Mouse (Mus musculus): ENCODE measurements around the gene Lin54. TPM values are rescaled to one million over a fixed set of nuclear protein-coding genes. Genes with fewer than 3 reads are reported as not detected.
A peak's percentile ranks its signal among the peaks of the same experiment; 100 is the strongest.

Gene Lin54
- total RNA-seq, 2 experiments from 2014 or later: 15.1 to 18.8 TPM

- DNase-seq (ENCODE audit: low spot score in 2 of 2): no peak
Measured at GRCm38 (mm10) chr5:100424252-100424651, 76.2 kb downstream of the Lin54 start.

- no peak for DNase-seq (ENCODE audit: low spot score in 2 of 2)
Measured at GRCm38 (mm10) chr5:100423626-100424025, 76.8 kb downstream of the Lin54 start.

- DNase-seq (ENCODE audit: low spot score in 2 of 2): no peak
Measured at GRCm38 (mm10) chr5:100418861-100419260, 81.6 kb downstream of the Lin54 start.

- DNase-seq (ENCODE audit: low spot score in 2 of 2): no peak
Measured at GRCm38 (mm10) chr5:100418077-100418476, 82.4 kb downstream of the Lin54 start.

GRCm38 (mm10) chr5:100415761-100416590, 84.5 kb downstream of the Lin54 start, which contains the start of gene Sec31a:
TSS of gene Sec31a (minus strand) at chr5:100416234.
- peak; percentile 94 to 97 for DNase-seq (ENCODE audit: low spot score in 2 of 2)

- no peak for DNase-seq (ENCODE audit: low spot score in 2 of 2)
Measured at GRCm38 (mm10) chr5:100414474-100415196, 85.8 kb downstream of the Lin54 start.

GRCm38 (mm10) chr5:100412886-100413285, 87.6 kb downstream of the Lin54 start:
- DNase-seq (ENCODE audit: low spot score in 2 of 2): no peak

- no peak for DNase-seq (ENCODE audit: low spot score in 2 of 2)
Measured at GRCm38 (mm10) chr5:100410281-100410680, 90.2 kb downstream of the Lin54 start.

- no peak for DNase-seq (ENCODE audit: low spot score in 2 of 2)
Measured at GRCm38 (mm10) chr5:100408485-100408884, 92.0 kb downstream of the Lin54 start.

GRCm38 (mm10) chr5:100396753-100397152, 103.7 kb downstream of the Lin54 start:
- no peak for DNase-seq (ENCODE audit: low spot score in 2 of 2)

- no peak for DNase-seq (ENCODE audit: low spot score in 2 of 2)
Measured at GRCm38 (mm10) chr5:100393681-100394080, 106.8 kb downstream of the Lin54 start.

GRCm38 (mm10) chr5:100392436-100392955, 107.9 kb downstream of the Lin54 start:
- no peak for DNase-seq (ENCODE audit: low spot score in 2 of 2)

Small RNA genes lying within 50 kb of the gene (microRNA-seq; reads per million reads assigned to microRNA genes)
- 0 reads per million in 2 experiments for gene Gm23222

Other genes with a start within 250 kb of the Lin54 start
- 100 to 1,000 TPM in 1 of 2 experiments, 10 to 100 TPM in 1; 90.3 to 103 TPM for gene Sec31a, start 84.4 kb downstream of the Lin54 start, total RNA-seq (2021)
- 10 to 100 TPM; 75.6 to 77.3 TPM for gene Cops4, start 17.7 kb upstream of the Lin54 start, total RNA-seq (2021)
- not detected for gene Plac8, start 71.6 kb upstream of the Lin54 start, total RNA-seq (2021)
- 10 to 100 TPM; 56.9 to 60.7 TPM for gene Coq2, start 174.5 kb upstream of the Lin54 start, total RNA-seq (2021)
- gene Hpse, start 219.1 kb upstream of the Lin54 start, total RNA-seq (2021): 1 to 10 TPM in 1 of 2 experiments, under 1 TPM in 1; 0.96 to 1.1 TPM

Measured in layer of hippocampus, postnatal 10 days (tissue).